Mouse (Mus musculus): Measurements from ENCODE around the gene Fsd1. TPM values are rescaled to one million over a fixed set of nuclear protein-coding genes. Genes with fewer than 3 reads are reported as not detected.

The Fsd1 gene
- polyA plus RNA-seq, 1 experiment from 2014 or later: 179 TPM

- Histone ChIP-seq H3K36me3 (ENCODE audit: control insufficient read depth, insufficient read depth) (peaks cover 13% of the 10 kb centered on the region), H3K9ac (replicated peaks; ENCODE audit: low read depth, low read length) (no peak overlapping the region), H3K27me3 (replicated peaks; ENCODE audit: control insufficient read depth, insufficient read depth, low read length) (no peaks in the 10 kb centered on the region), H3K4me3 (replicated peaks; ENCODE audit: low read length) (no peak overlapping the region), H3K27ac (ENCODE audit: low read length) (no peak overlapping the region), H3K4me1 (replicated peaks; ENCODE audit: control insufficient read depth, insufficient read depth, low read length) (peaks cover 32% of the 10 kb centered on the region), H3K4me2 (ENCODE audit: low read length) (no peak overlapping the region), H3K9me3 (ENCODE audit: control insufficient read depth, low read length) (no peaks in the 10 kb centered on the region)
- WGBS: 89% methylated on average over 7 of the region's 7 CpGs
- ATAC-seq: no peak
Observed at GRCm38 (mm10) chr17:56011441-56011840, 25.1 kb downstream of the Fsd1 start.

- WGBS: 94% methylated on average over 9 of the region's 9 CpGs
- H3K36me3 ChIP-seq (ENCODE audit: control insufficient read depth, insufficient read depth): peaks cover 29% of the 10 kb centered on the region
- H3K4me1 ChIP-seq (replicated peaks; ENCODE audit: control insufficient read depth, insufficient read depth, low read length): peaks cover 14% of the 10 kb centered on the region
Observed at GRCm38 (mm10) chr17:56015293-56015692, 29.0 kb downstream of the Fsd1 start.

GRCm38 (mm10) chr17:56016382-56016781 is 30.1 kb downstream of the Fsd1 start:
- Histone ChIP-seq H3K9ac (replicated peaks; ENCODE audit: low read depth, low read length) (no peak overlapping the region), H3K27me3 (replicated peaks; ENCODE audit: control insufficient read depth, insufficient read depth, low read length) (no peaks in the 10 kb centered on the region), H3K4me3 (replicated peaks; ENCODE audit: low read length) (no peak overlapping the region), H3K4me2 (ENCODE audit: low read length) (no peak overlapping the region), H3K9me3 (ENCODE audit: control insufficient read depth, low read length) (no peaks in the 10 kb centered on the region), H3K4me1 (replicated peaks; ENCODE audit: control insufficient read depth, insufficient read depth, low read length) (peaks cover 4% of the 10 kb centered on the region; the same call in 1 of the 2 replicates), H3K36me3 (ENCODE audit: control insufficient read depth, insufficient read depth) (peaks cover 29% of the 10 kb centered on the region), H3K27ac (ENCODE audit: low read length) (no peak overlapping the region)
- no peak for ATAC-seq
- 86% methylated on average over 8 of the region's 8 CpGs for WGBS

More at GRCm38 (mm10) chr17:56015293-56015692, 29.0 kb downstream of the Fsd1 start:
- Histone ChIP-seq H3K4me2 (ENCODE audit: low read length) (no peak overlapping the region), H3K9me3 (ENCODE audit: control insufficient read depth, low read length) (no peaks in the 10 kb centered on the region), H3K27ac (ENCODE audit: low read length) (no peak overlapping the region), H3K27me3 (replicated peaks; ENCODE audit: control insufficient read depth, insufficient read depth, low read length) (no peaks in the 10 kb centered on the region), H3K9ac (replicated peaks; ENCODE audit: low read depth, low read length) (no peak overlapping the region), H3K4me3 (replicated peaks; ENCODE audit: low read length) (no peak overlapping the region)
- ATAC-seq: no peak

- WGBS: 80% methylated on average over 15 of the region's 15 CpGs
- Histone ChIP-seq H3K36me3 (ENCODE audit: control insufficient read depth, insufficient read depth) (peaks cover 29% of the 10 kb centered on the region), H3K4me1 (replicated peaks; ENCODE audit: control insufficient read depth, insufficient read depth, low read length) (no peaks in the 10 kb centered on the region; the same call in 1 of the 2 replicates), H3K9ac (replicated peaks; ENCODE audit: low read depth, low read length) (no peak overlapping the region), H3K27me3 (replicated peaks; ENCODE audit: control insufficient read depth, insufficient read depth, low read length) (no peaks in the 10 kb centered on the region), H3K9me3 (ENCODE audit: control insufficient read depth, low read length) (no peaks in the 10 kb centered on the region), H3K27ac (ENCODE audit: low read length) (no peak overlapping the region), H3K4me3 (replicated peaks; ENCODE audit: low read length) (no peak overlapping the region), H3K4me2 (ENCODE audit: low read length) (no peak overlapping the region)
- no peak for ATAC-seq
Observed at GRCm38 (mm10) chr17:56016793-56017785, 30.8 kb downstream of the Fsd1 start.

- Histone ChIP-seq H3K27me3 (replicated peaks; ENCODE audit: control insufficient read depth, insufficient read depth, low read length) (no peaks in the 10 kb centered on the region), H3K4me2 (ENCODE audit: low read length) (no peak overlapping the region), H3K27ac (ENCODE audit: low read length) (no peak overlapping the region), H3K36me3 (ENCODE audit: control insufficient read depth, insufficient read depth) (peaks cover 29% of the 10 kb centered on the region), H3K4me3 (replicated peaks; ENCODE audit: low read length) (no peak overlapping the region), H3K9ac (replicated peaks; ENCODE audit: low read depth, low read length) (no peak overlapping the region), H3K9me3 (ENCODE audit: control insufficient read depth, low read length) (no peaks in the 10 kb centered on the region), H3K4me1 (replicated peaks; ENCODE audit: control insufficient read depth, insufficient read depth, low read length) (no peaks in the 10 kb centered on the region)
- WGBS: 90% methylated on average over 7 of the region's 7 CpGs
- no peak for ATAC-seq
Observed at GRCm38 (mm10) chr17:56017848-56018247, 31.5 kb downstream of the Fsd1 start.

- Histone ChIP-seq H3K4me1 (replicated peaks; ENCODE audit: control insufficient read depth, insufficient read depth, low read length) (no peaks in the 10 kb centered on the region), H3K9ac (replicated peaks; ENCODE audit: low read depth, low read length) (no peak overlapping the region), H3K27me3 (replicated peaks; ENCODE audit: control insufficient read depth, insufficient read depth, low read length) (no peaks in the 10 kb centered on the region), H3K4me2 (ENCODE audit: low read length) (no peak overlapping the region), H3K27ac (ENCODE audit: low read length) (no peak overlapping the region), H3K36me3 (ENCODE audit: control insufficient read depth, insufficient read depth) (peaks cover 26% of the 10 kb centered on the region), H3K4me3 (replicated peaks; ENCODE audit: low read length) (no peak overlapping the region), H3K9me3 (ENCODE audit: control insufficient read depth, low read length) (no peaks in the 10 kb centered on the region)
- WGBS: 70% methylated on average over 20 of the region's 20 CpGs
- peak; percentile 32 for ATAC-seq
Observed at GRCm38 (mm10) chr17:56018347-56019131, 32.2 kb downstream of the Fsd1 start.

GRCm38 (mm10) chr17:56020400-56021084 is 34.2 kb downstream of the Fsd1 start:
- Histone ChIP-seq H3K27me3 (replicated peaks; ENCODE audit: control insufficient read depth, insufficient read depth, low read length) (no peaks in the 10 kb centered on the region), H3K27ac (ENCODE audit: low read length) (no peak overlapping the region), H3K4me2 (ENCODE audit: low read length) (no peak overlapping the region), H3K9ac (replicated peaks; ENCODE audit: low read depth, low read length) (no peak overlapping the region), H3K36me3 (ENCODE audit: control insufficient read depth, insufficient read depth) (peaks cover 24% of the 10 kb centered on the region), H3K9me3 (ENCODE audit: control insufficient read depth, low read length) (no peaks in the 10 kb centered on the region), H3K4me1 (replicated peaks; ENCODE audit: control insufficient read depth, insufficient read depth, low read length) (no peaks in the 10 kb centered on the region), H3K4me3 (replicated peaks; ENCODE audit: low read length) (no peak overlapping the region)
- WGBS: 95% methylated on average over 6 of the region's 6 CpGs
- peak; percentile 1; the same call in 1 of the 2 replicates for ATAC-seq

GRCm38 (mm10) chr17:56021161-56021910 is 35.0 kb downstream of the Fsd1 start:
- Histone ChIP-seq H3K27me3 (replicated peaks; ENCODE audit: control insufficient read depth, insufficient read depth, low read length) (no peaks in the 10 kb centered on the region), H3K4me3 (replicated peaks; ENCODE audit: low read length) (no peak overlapping the region), H3K27ac (ENCODE audit: low read length) (0 out of 2 replicates have a peak overlapping the region, but pooled peaks have one; percentile 12), H3K36me3 (ENCODE audit: control insufficient read depth, insufficient read depth) (peaks cover 17% of the 10 kb centered on the region), H3K4me1 (replicated peaks; ENCODE audit: control insufficient read depth, insufficient read depth, low read length) (no peaks in the 10 kb centered on the region), H3K9ac (replicated peaks; ENCODE audit: low read depth, low read length) (no peak overlapping the region), H3K4me2 (ENCODE audit: low read length) (no peak overlapping the region), H3K9me3 (ENCODE audit: control insufficient read depth, low read length) (no peaks in the 10 kb centered on the region)
- WGBS: 90% methylated on average over 4 of the region's 4 CpGs
- ATAC-seq: no peak

All from forebrain, embryonic 16.5 days (tissue).